Mouse (Mus musculus): ENCODE results near the gene A030014E15Rik. TPM values are rescaled to one million over a fixed set of nuclear protein-coding genes. Genes with fewer than 3 reads are reported as not detected.
"Not testable (repeated sequence)": the region's sequence is repeated elsewhere in the genome, so short reads cannot be mapped to it uniquely, and the experiment has no call there.

A030014E15Rik gene
- total and polyA plus RNA-seq, 3 experiments, result 0.38 to 1.1 TPM; not detected in 1

- no peak overlapping the region for H3K4me3 ChIP-seq (ENCODE audit: low read depth, low read length)
- TF ChIP-seq GATA1 (IDR thresholded peaks at IDR 0.05; ENCODE audit: borderline replicate concordance, low read length) (no peak), POLR2AphosphoS5 (IDR thresholded peaks at IDR 0.05; ENCODE audit: insufficient replicate concordance, low read depth, low read length) (no peak), TAL1 (conservative IDR thresholded peaks at IDR 0.05; ENCODE audit: low read depth, low read length) (no peak), CTCF (IDR thresholded peaks at IDR 0.05; ENCODE audit: low read depth, low read length) (no peak), GATA2 (IDR thresholded peaks at IDR 0.05; ENCODE audit: borderline replicate concordance, low read depth, low read length) (no peak)
- no peaks in the 10 kb centered on the region; the same call in 1 of the 2 replicates for H3K9me3 ChIP-seq (replicated peaks)
- H3K4me1 ChIP-seq (ENCODE audit: insufficient read depth, low read depth, low read length), result peaks cover 23% of the 10 kb centered on the region
- DNase-seq (ENCODE audit: low spot score) (no peak), ATAC-seq (ENCODE audit: extremely low read depth, insufficient number of reproducible peaks, low FRiP score, poor library complexity, severe bottlenecking) (no peak)
- H3K27me3 ChIP-seq (ENCODE audit: insufficient read depth, low read length), result peaks cover 3% of the 10 kb centered on the region; the same call in 1 of the 2 replicates
- no peaks in the 10 kb centered on the region for H3K36me3 ChIP-seq (replicated peaks)
These were observed 23.9 kb downstream of the A030014E15Rik start for GRCm38 (mm10) chr1:82948601-82949000.

- not testable (repeated sequence) for ATAC-seq (ENCODE audit: extremely low read depth, insufficient number of reproducible peaks, low FRiP score, poor library complexity, severe bottlenecking); H3K27me3 ChIP-seq (ENCODE audit: insufficient read depth, low read length); H3K4me3 ChIP-seq (ENCODE audit: low read depth, low read length); H3K9me3 ChIP-seq (replicated peaks); DNase-seq (ENCODE audit: low spot score); H3K36me3 ChIP-seq (replicated peaks)
- peaks cover 20% of the 10 kb centered on the region for H3K4me1 ChIP-seq (ENCODE audit: insufficient read depth, low read depth, low read length)
These were observed 31.2 kb downstream of the A030014E15Rik start, which contains the start of gene Gm7544 for GRCm38 (mm10) chr1:82955913-82956312. Gene Gm7544 (minus strand): TSS chr1:82956013.

- ATAC-seq (ENCODE audit: extremely low read depth, insufficient number of reproducible peaks, low FRiP score, poor library complexity, severe bottlenecking) (no peak), DNase-seq (ENCODE audit: low spot score) (no peak)
- Histone ChIP-seq H3K27me3 (ENCODE audit: insufficient read depth, low read length) (peaks cover 3% of the 10 kb centered on the region; the same call in 1 of the 2 replicates), H3K4me1 (ENCODE audit: insufficient read depth, low read depth, low read length) (peaks cover 13% of the 10 kb centered on the region), H3K4me3 (ENCODE audit: low read depth, low read length) (no peak within 1 kb of the TSS), H3K36me3 (replicated peaks) (no peaks in the 10 kb centered on the region), H3K9me3 (replicated peaks) (peaks cover 10% of the 10 kb centered on the region)
- TF ChIP-seq GATA2 (IDR thresholded peaks at IDR 0.05; ENCODE audit: borderline replicate concordance, low read depth, low read length) (no peak), GATA1 (IDR thresholded peaks at IDR 0.05; ENCODE audit: borderline replicate concordance, low read length) (no peak), CTCF (IDR thresholded peaks at IDR 0.05; ENCODE audit: low read depth, low read length) (no peak), POLR2AphosphoS5 (IDR thresholded peaks at IDR 0.05; ENCODE audit: insufficient replicate concordance, low read depth, low read length) (no peak), TAL1 (conservative IDR thresholded peaks at IDR 0.05; ENCODE audit: low read depth, low read length) (no peak)
These were observed 35.2 kb downstream of the A030014E15Rik start, which contains the start of gene Gm47955 for GRCm38 (mm10) chr1:82959870-82960385. Gene Gm47955 (plus strand): TSS chr1:82960286.

- Histone ChIP-seq H3K27me3 (ENCODE audit: insufficient read depth, low read length) (peaks cover 4% of the 10 kb centered on the region), H3K36me3 (replicated peaks) (no peaks in the 10 kb centered on the region), H3K4me1 (ENCODE audit: insufficient read depth, low read depth, low read length) (peaks cover 7% of the 10 kb centered on the region), H3K9me3 (replicated peaks) (peaks cover 4% of the 10 kb centered on the region; the same call in 1 of the 2 replicates), H3K4me3 (ENCODE audit: low read depth, low read length) (no peak overlapping the region)
- ATAC-seq (ENCODE audit: extremely low read depth, insufficient number of reproducible peaks, low FRiP score, poor library complexity, severe bottlenecking), result no peak
- no peak for DNase-seq (ENCODE audit: low spot score)
- TF ChIP-seq TAL1 (conservative IDR thresholded peaks at IDR 0.05; ENCODE audit: low read depth, low read length), result no peak
- TF ChIP-seq GATA1 (IDR thresholded peaks at IDR 0.05; ENCODE audit: borderline replicate concordance, low read length), result no peak
- TF ChIP-seq GATA2 (IDR thresholded peaks at IDR 0.05; ENCODE audit: borderline replicate concordance, low read depth, low read length), result no peak
- TF ChIP-seq CTCF (IDR thresholded peaks at IDR 0.05; ENCODE audit: low read depth, low read length), result no peak
- no peak for TF ChIP-seq POLR2AphosphoS5 (IDR thresholded peaks at IDR 0.05; ENCODE audit: insufficient replicate concordance, low read depth, low read length)
These were observed 41.7 kb downstream of the A030014E15Rik start for GRCm38 (mm10) chr1:82966413-82966812.

GRCm38 (mm10) chr1:82972046-82972445 lies 47.3 kb downstream of the A030014E15Rik start:
- Histone ChIP-seq H3K4me1 (ENCODE audit: insufficient read depth, low read depth, low read length) (peaks cover 18% of the 10 kb centered on the region), H3K4me3 (ENCODE audit: low read depth, low read length) (no peak overlapping the region), H3K36me3 (replicated peaks) (no peaks in the 10 kb centered on the region), H3K27me3 (ENCODE audit: insufficient read depth, low read length) (peaks cover 2% of the 10 kb centered on the region; the same call in 1 of the 2 replicates), H3K9me3 (replicated peaks) (no peaks in the 10 kb centered on the region)
- ATAC-seq (ENCODE audit: extremely low read depth, insufficient number of reproducible peaks, low FRiP score, poor library complexity, severe bottlenecking) (no peak), DNase-seq (ENCODE audit: low spot score) (no peak)
- TF ChIP-seq TAL1 (conservative IDR thresholded peaks at IDR 0.05; ENCODE audit: low read depth, low read length), result no peak
- TF ChIP-seq GATA2 (IDR thresholded peaks at IDR 0.05; ENCODE audit: borderline replicate concordance, low read depth, low read length), result no peak
- no peak for TF ChIP-seq GATA1 (IDR thresholded peaks at IDR 0.05; ENCODE audit: borderline replicate concordance, low read length)
- TF ChIP-seq POLR2AphosphoS5 (IDR thresholded peaks at IDR 0.05; ENCODE audit: insufficient replicate concordance, low read depth, low read length), result no peak
- no peak for TF ChIP-seq CTCF (IDR thresholded peaks at IDR 0.05; ENCODE audit: low read depth, low read length)

- H3K4me3 ChIP-seq (ENCODE audit: low read depth, low read length), result no peak overlapping the region
- H3K27me3 ChIP-seq (ENCODE audit: insufficient read depth, low read length), result peaks cover 2% of the 10 kb centered on the region; the same call in 1 of the 2 replicates
- no peaks in the 10 kb centered on the region for H3K9me3 ChIP-seq (replicated peaks)
- ATAC-seq (ENCODE audit: extremely low read depth, insufficient number of reproducible peaks, low FRiP score, poor library complexity, severe bottlenecking) (peak; percentile 31; the same call in 1 of the 2 replicates), DNase-seq (ENCODE audit: low spot score) (no peak)
- no peaks in the 10 kb centered on the region for H3K36me3 ChIP-seq (replicated peaks)
- peaks cover 18% of the 10 kb centered on the region for H3K4me1 ChIP-seq (ENCODE audit: insufficient read depth, low read depth, low read length)
- TF ChIP-seq GATA1 (IDR thresholded peaks at IDR 0.05; ENCODE audit: borderline replicate concordance, low read length), result no peak
- no peak for TF ChIP-seq TAL1 (conservative IDR thresholded peaks at IDR 0.05; ENCODE audit: low read depth, low read length)
- no peak for TF ChIP-seq POLR2AphosphoS5 (IDR thresholded peaks at IDR 0.05; ENCODE audit: insufficient replicate concordance, low read depth, low read length)
- no peak for TF ChIP-seq CTCF (IDR thresholded peaks at IDR 0.05; ENCODE audit: low read depth, low read length)
- no peak for TF ChIP-seq GATA2 (IDR thresholded peaks at IDR 0.05; ENCODE audit: borderline replicate concordance, low read depth, low read length)
These were observed 48.5 kb downstream of the A030014E15Rik start for GRCm38 (mm10) chr1:82973244-82973643.
